Mouse (Mus musculus) small intestine, adult 2 months (tissue): ENCODE results near the gene Car8.

Source experiments
- CTCF ChIP-seq: fragments of 200-500 bp; IDR thresholded peaks from 2 replicates; pipeline ENCODE4 v1.5.1; 2012; ENCODE audit warnings: low read depth, mild to moderate bottlenecking, control low read depth, inconsistent platforms, low read length, moderate library complexity, mixed read lengths; ENCODE audit not compliant: insufficient replicate concordance, insufficient read length; ENCODE audit errors: extremely low read depth
- POLR2A ChIP-seq: fragments of 200-500 bp; IDR thresholded peaks from 2 replicates; pipeline ENCODE4 v1.6.1; 2012; ENCODE audit warnings: low read depth, mild to moderate bottlenecking, control low read depth, inconsistent platforms, low read length, moderate library complexity

- TF ChIP-seq POLR2A (no peak), CTCF (no peak)
Observed at GRCm38 (mm10) chr4:8239306-8239670, 447 bp upstream of the Car8 start.
